Mouse (Mus musculus): Measurements from ENCODE around the gene Rpap1. TPM values are rescaled to one million over a fixed set of nuclear protein-coding genes. Genes with fewer than 3 reads are reported as not detected.

Rpap1 gene
- polyA plus RNA-seq, 1 experiment, result 14.2 TPM

GRCm38 (mm10) chr2:119757601-119758100, 29.7 kb downstream of the Rpap1 start:
- Histone ChIP-seq H3K79me2 (ENCODE audit: control insufficient read depth, insufficient read depth) (no peaks in the 10 kb centered on the region), H3K27me3 (ENCODE audit: control insufficient read depth, insufficient read depth, insufficient read length) (peaks cover 47% of the 10 kb centered on the region), H3K4me3 (ENCODE audit: insufficient read depth, poor library complexity, severe bottlenecking) (no peak overlapping the region), H3K79me3 (ENCODE audit: low read depth) (no peaks in the 10 kb centered on the region), H3ac (ENCODE audit: control insufficient read depth, insufficient read length, low read depth) (no peak overlapping the region), H3K36me3 (ENCODE audit: control insufficient read depth, insufficient read depth) (no peaks in the 10 kb centered on the region)
- TF ChIP-seq MYOG (IDR thresholded peaks at IDR 0.05; ENCODE audit: control insufficient read depth, extremely low read depth, insufficient read length) (no peak), MAX (IDR thresholded peaks at IDR 0.05) (no peak), CTCF (IDR thresholded peaks at IDR 0.05; ENCODE audit: control insufficient read depth, insufficient read depth, insufficient read length) (no peak), CEBPB (IDR thresholded peaks at IDR 0.05; ENCODE audit: low read depth) (no peak), USF1 (IDR thresholded peaks at IDR 0.05; ENCODE audit: low read depth) (no peak), FOSL1 (IDR thresholded peaks at IDR 0.05; ENCODE audit: insufficient read depth, low read length, poor library complexity, severe bottlenecking) (no peak), MYOD1 (IDR thresholded peaks at IDR 0.05; ENCODE audit: control insufficient read depth, insufficient read length, low read depth) (no peak)

- Histone ChIP-seq H3K27me3 (ENCODE audit: control insufficient read depth, insufficient read depth, insufficient read length) (peaks cover 39% of the 10 kb centered on the region), H3K36me3 (ENCODE audit: control insufficient read depth, insufficient read depth) (no peaks in the 10 kb centered on the region)
- TF ChIP-seq MYOG (IDR thresholded peaks at IDR 0.05; ENCODE audit: control insufficient read depth, extremely low read depth, insufficient read length) (no peak), USF1 (IDR thresholded peaks at IDR 0.05; ENCODE audit: low read depth) (no peak), MYOD1 (IDR thresholded peaks at IDR 0.05; ENCODE audit: control insufficient read depth, insufficient read length, low read depth) (no peak), CTCF (IDR thresholded peaks at IDR 0.05; ENCODE audit: control insufficient read depth, insufficient read depth, insufficient read length) (no peak), MAX (IDR thresholded peaks at IDR 0.05) (no peak), CEBPB (IDR thresholded peaks at IDR 0.05; ENCODE audit: low read depth) (no peak), FOSL1 (IDR thresholded peaks at IDR 0.05; ENCODE audit: insufficient read depth, low read length, poor library complexity, severe bottlenecking) (no peak)
These were observed 38.1 kb downstream of the Rpap1 start for GRCm38 (mm10) chr2:119749260-119749659.

GRCm38 (mm10) chr2:119747554-119747953, 39.8 kb downstream of the Rpap1 start:
- TF ChIP-seq CEBPB (IDR thresholded peaks at IDR 0.05; ENCODE audit: low read depth), result no peak
- TF ChIP-seq CTCF (IDR thresholded peaks at IDR 0.05; ENCODE audit: control insufficient read depth, insufficient read depth, insufficient read length), result no peak
- no peak for TF ChIP-seq FOSL1 (IDR thresholded peaks at IDR 0.05; ENCODE audit: insufficient read depth, low read length, poor library complexity, severe bottlenecking)
- TF ChIP-seq USF1 (IDR thresholded peaks at IDR 0.05; ENCODE audit: low read depth), result no peak
- no peak for TF ChIP-seq MAX (IDR thresholded peaks at IDR 0.05)
- no peak for TF ChIP-seq MYOG (IDR thresholded peaks at IDR 0.05; ENCODE audit: control insufficient read depth, extremely low read depth, insufficient read length)
- no peak for TF ChIP-seq MYOD1 (IDR thresholded peaks at IDR 0.05; ENCODE audit: control insufficient read depth, insufficient read length, low read depth)
- H3ac ChIP-seq (ENCODE audit: control insufficient read depth, insufficient read length, low read depth), result no peak overlapping the region
- H3K36me3 ChIP-seq (ENCODE audit: control insufficient read depth, insufficient read depth), result no peaks in the 10 kb centered on the region
- H3K79me3 ChIP-seq (ENCODE audit: low read depth), result no peaks in the 10 kb centered on the region
- H3K4me3 ChIP-seq (ENCODE audit: insufficient read depth, poor library complexity, severe bottlenecking), result no peak overlapping the region
- no peaks in the 10 kb centered on the region for H3K79me2 ChIP-seq (ENCODE audit: control insufficient read depth, insufficient read depth)
- H3K27me3 ChIP-seq (ENCODE audit: control insufficient read depth, insufficient read depth, insufficient read length), result peaks cover 22% of the 10 kb centered on the region

More at GRCm38 (mm10) chr2:119749260-119749659, 38.1 kb downstream of the Rpap1 start:
- Histone ChIP-seq H3K79me3 (ENCODE audit: low read depth) (no peaks in the 10 kb centered on the region), H3K4me3 (ENCODE audit: insufficient read depth, poor library complexity, severe bottlenecking) (no peak overlapping the region), H3ac (ENCODE audit: control insufficient read depth, insufficient read length, low read depth) (no peak overlapping the region), H3K79me2 (ENCODE audit: control insufficient read depth, insufficient read depth) (no peaks in the 10 kb centered on the region)

GRCm38 (mm10) chr2:119745281-119745680, 42.1 kb downstream of the Rpap1 start:
- Histone ChIP-seq H3K79me3 (ENCODE audit: low read depth) (no peaks in the 10 kb centered on the region), H3ac (ENCODE audit: control insufficient read depth, insufficient read length, low read depth) (no peak overlapping the region), H3K79me2 (ENCODE audit: control insufficient read depth, insufficient read depth) (no peaks in the 10 kb centered on the region), H3K4me3 (ENCODE audit: insufficient read depth, poor library complexity, severe bottlenecking) (no peak overlapping the region), H3K36me3 (ENCODE audit: control insufficient read depth, insufficient read depth) (no peaks in the 10 kb centered on the region), H3K27me3 (ENCODE audit: control insufficient read depth, insufficient read depth, insufficient read length) (peaks cover 14% of the 10 kb centered on the region)
- TF ChIP-seq MYOD1 (IDR thresholded peaks at IDR 0.05; ENCODE audit: control insufficient read depth, insufficient read length, low read depth), result no peak
- no peak for TF ChIP-seq CTCF (IDR thresholded peaks at IDR 0.05; ENCODE audit: control insufficient read depth, insufficient read depth, insufficient read length)
- no peak for TF ChIP-seq MAX (IDR thresholded peaks at IDR 0.05)
- no peak for TF ChIP-seq CEBPB (IDR thresholded peaks at IDR 0.05; ENCODE audit: low read depth)
- TF ChIP-seq USF1 (IDR thresholded peaks at IDR 0.05; ENCODE audit: low read depth), result no peak
- no peak for TF ChIP-seq MYOG (IDR thresholded peaks at IDR 0.05; ENCODE audit: control insufficient read depth, extremely low read depth, insufficient read length)
- TF ChIP-seq FOSL1 (IDR thresholded peaks at IDR 0.05; ENCODE audit: insufficient read depth, low read length, poor library complexity, severe bottlenecking), result no peak

GRCm38 (mm10) chr2:119744163-119745111, 42.9 kb downstream of the Rpap1 start:
- H3K79me3 ChIP-seq (ENCODE audit: low read depth), result no peaks in the 10 kb centered on the region

More at GRCm38 (mm10) chr2:119744163-119745111, 42.9 kb downstream of the Rpap1 start:
- no peaks in the 10 kb centered on the region for H3K79me2 ChIP-seq (ENCODE audit: control insufficient read depth, insufficient read depth)
- TF ChIP-seq MAX (IDR thresholded peaks at IDR 0.05), result no peak
- TF ChIP-seq USF1 (IDR thresholded peaks at IDR 0.05; ENCODE audit: low read depth), result no peak
- TF ChIP-seq CTCF (IDR thresholded peaks at IDR 0.05; ENCODE audit: control insufficient read depth, insufficient read depth, insufficient read length), result no peak
- TF ChIP-seq MYOG (IDR thresholded peaks at IDR 0.05; ENCODE audit: control insufficient read depth, extremely low read depth, insufficient read length), result no peak
- TF ChIP-seq FOSL1 (IDR thresholded peaks at IDR 0.05; ENCODE audit: insufficient read depth, low read length, poor library complexity, severe bottlenecking), result no peak
- TF ChIP-seq CEBPB (IDR thresholded peaks at IDR 0.05; ENCODE audit: low read depth), result no peak
- TF ChIP-seq MYOD1 (IDR thresholded peaks at IDR 0.05; ENCODE audit: control insufficient read depth, insufficient read length, low read depth), result no peak
- H3K36me3 ChIP-seq (ENCODE audit: control insufficient read depth, insufficient read depth), result no peaks in the 10 kb centered on the region
- no peak overlapping the region for H3K4me3 ChIP-seq (ENCODE audit: insufficient read depth, poor library complexity, severe bottlenecking)
- peaks cover 5% of the 10 kb centered on the region for H3K27me3 ChIP-seq (ENCODE audit: control insufficient read depth, insufficient read depth, insufficient read length)
- no peak overlapping the region for H3ac ChIP-seq (ENCODE audit: control insufficient read depth, insufficient read length, low read depth)

All from C2C12 (cell line).